Mouse (Mus musculus): Measurements from ENCODE around the gene Zswim4.

The Zswim4 gene

GRCm38 (mm10) chr8:84180530-84181190 lies 56.2 kb downstream of the Zswim4 start:
- DNase-seq (ENCODE audit: low spot score), result peak; percentile 77

GRCm38 (mm10) chr8:84179946-84180345 lies 56.9 kb downstream of the Zswim4 start:
- no peak for DNase-seq (ENCODE audit: low spot score)

- no peak for DNase-seq (ENCODE audit: low spot score)
Measured at GRCm38 (mm10) chr8:84178592-84178991, 58.3 kb downstream of the Zswim4 start.

GRCm38 (mm10) chr8:84177405-84177804 lies 59.5 kb downstream of the Zswim4 start:
- DNase-seq (ENCODE audit: low spot score), result no peak

GRCm38 (mm10) chr8:84176560-84176959 lies 60.3 kb downstream of the Zswim4 start:
- DNase-seq (ENCODE audit: low spot score), result no peak

GRCm38 (mm10) chr8:84173861-84174260 lies 63.0 kb downstream of the Zswim4 start:
- no peak for DNase-seq (ENCODE audit: low spot score)

GRCm38 (mm10) chr8:84170096-84170495 lies 66.8 kb downstream of the Zswim4 start:
- no peak for DNase-seq (ENCODE audit: low spot score)

GRCm38 (mm10) chr8:84167696-84168095 lies 69.2 kb downstream of the Zswim4 start:
- DNase-seq (ENCODE audit: low spot score), result no peak
